In the genomic region with DNA sequence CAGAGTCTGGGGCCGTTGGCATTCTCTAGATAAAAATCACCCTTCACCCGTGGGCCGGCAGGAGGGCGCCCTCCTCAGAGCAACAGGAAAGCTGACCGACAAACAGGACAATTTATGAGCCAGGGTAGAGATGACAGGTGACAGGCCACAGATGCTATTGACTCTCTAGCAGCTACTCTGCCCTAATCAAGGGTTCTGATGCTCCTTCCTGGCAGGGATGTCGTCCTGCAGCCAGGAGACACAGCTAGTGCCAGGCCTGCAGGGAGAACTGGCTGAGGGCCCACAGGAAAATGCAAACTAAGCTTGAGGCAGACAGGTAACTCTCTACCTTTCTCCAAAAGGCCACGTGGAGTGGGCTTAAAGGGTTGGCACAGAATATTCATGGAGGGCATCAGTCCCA, we compare ENCODE assay signal across 8 mouse cellular contexts. TPM values are rescaled to one million over a fixed set of nuclear protein-coding genes. Genes with fewer than 3 reads are reported as not detected.
DNase-seq lines count a peak whose midpoint lies in the region; ATAC-seq and TF ChIP-seq lines count a peak whose summit lies in the region.

No protein-coding gene starts in this region.

- no peak for DNase-seq in lung, embryonic 14.5 days
- no peak for DNase-seq in lung, postnatal 25 days (ENCODE audit: low spot score)
- peak; percentile 67 for DNase-seq in cerebellum, adult 8-10 months
- no peak for DNase-seq in retina, postnatal 1 day
- DNase-seq in B cell, adult 2 months: no peak
- no peak for DNase-seq in spleen, postnatal 4 days (ENCODE audit: low spot score in 2 of 2)

- H3K27me3 ChIP-seq in lung, embryonic 14.5 days (ENCODE audit: insufficient read depth, low read length): peaks cover 14% of the 10 kb centered on the region; the same call in 1 of the 2 replicates
- peaks cover 24% of the 10 kb centered on the region for H3K27me3 ChIP-seq in hindbrain, embryonic 13.5 days
- H3K27me3 ChIP-seq in midbrain, embryonic 16.5 days (ENCODE audit: control insufficient read depth, insufficient read depth, low read depth, low read length): no peaks in the 10 kb centered on the region

- peaks cover 6% of the 10 kb centered on the region; the same call in 1 of the 2 replicates for H3K36me3 ChIP-seq in lung, embryonic 14.5 days (ENCODE audit: insufficient read depth)
- peaks cover 11% of the 10 kb centered on the region for H3K36me3 ChIP-seq in hindbrain, embryonic 13.5 days
- peaks cover 7% of the 10 kb centered on the region; the same call in 1 of the 2 replicates for H3K36me3 ChIP-seq in midbrain, embryonic 16.5 days (ENCODE audit: control insufficient read depth, insufficient read depth, low read length)

- no peaks in the 10 kb centered on the region for H3K9me3 ChIP-seq in lung, embryonic 14.5 days (ENCODE audit: low read depth, low read length)
- H3K9me3 ChIP-seq in hindbrain, embryonic 13.5 days: no peaks in the 10 kb centered on the region
- no peaks in the 10 kb centered on the region for H3K9me3 ChIP-seq in midbrain, embryonic 16.5 days (replicated peaks; ENCODE audit: control insufficient read depth, low read length, poor library complexity, severe bottlenecking)

- no peak overlapping the region for H3K27ac ChIP-seq in lung, embryonic 14.5 days (ENCODE audit: low read depth)
- H3K27ac ChIP-seq in hindbrain, embryonic 13.5 days: peak overlapping the region; percentile 90
- peak overlapping the region; percentile 91 for H3K27ac ChIP-seq in midbrain, embryonic 16.5 days (ENCODE audit: low read length)

- peaks cover 5% of the 10 kb centered on the region for H3K4me1 ChIP-seq in lung, embryonic 14.5 days (ENCODE audit: insufficient read depth)
- H3K4me1 ChIP-seq in hindbrain, embryonic 13.5 days (replicated peaks): peaks cover 69% of the 10 kb centered on the region
- peaks cover 42% of the 10 kb centered on the region for H3K4me1 ChIP-seq in midbrain, embryonic 16.5 days (ENCODE audit: control insufficient read depth, insufficient read depth, low read length)

- H3K9ac ChIP-seq in lung, embryonic 14.5 days: peak overlapping the region; percentile 69
- H3K9ac ChIP-seq in hindbrain, embryonic 13.5 days: peak overlapping the region; percentile 85
- H3K9ac ChIP-seq in midbrain, embryonic 16.5 days (ENCODE audit: low read depth, low read length): peak overlapping the region; percentile 83

- peak overlapping the region; percentile 71 for H3K4me3 ChIP-seq in lung, embryonic 14.5 days (ENCODE audit: low read depth, low read length)
- H3K4me3 ChIP-seq in hindbrain, embryonic 13.5 days: peak overlapping the region; percentile 62
- H3K4me3 ChIP-seq in midbrain, embryonic 16.5 days (ENCODE audit: low read depth, low read length): peak overlapping the region; percentile 75

- WGBS in lung, embryonic 14.5 days: 6% methylated on average over 7 of the region's 7 CpGs
- WGBS in hindbrain, embryonic 13.5 days: 27% methylated on average over 7 of the region's 7 CpGs
- WGBS in midbrain, embryonic 16.5 days: 31% methylated on average over 7 of the region's 7 CpGs

- no peak for ATAC-seq in lung, embryonic 14.5 days (ENCODE audit: insufficient read depth)
- no peak for ATAC-seq in hindbrain, embryonic 13.5 days (ENCODE audit: low FRiP score)
- peak; percentile 6; the same call in 1 of the 2 replicates for ATAC-seq in midbrain, embryonic 16.5 days

- 0 out of 2 replicates have a peak, but pooled peaks have one; percentile 5 for TF ChIP-seq CTCF in lung, embryonic 14.5 days (IDR thresholded peaks at IDR 0.05; ENCODE audit: low read depth)

- H3K4me2 ChIP-seq in lung, embryonic 14.5 days: peak overlapping the region; percentile 88
- peak overlapping the region; percentile 80 for H3K4me2 ChIP-seq in hindbrain, embryonic 13.5 days
- H3K4me2 ChIP-seq in midbrain, embryonic 16.5 days (ENCODE audit: low read length): peak overlapping the region; percentile 89

RNA-seq across cellular contexts. Expression of a gene that starts 5.0 kb away (rescaled TPM):
- polyA plus RNA-seq in lung, embryonic 14.5 days (2014; fragmentation: Nextera tagmentation; extraction: Ambion mirVana): 49.3 and 51.6 TPM in 2 replicates
- polyA plus RNA-seq in hindbrain, embryonic 13.5 days (2015; fragmentation: Nextera tagmentation; extraction: Ambion mirVana): 58.1 and 65.5 TPM in 2 replicates
- 63.8 and 70.6 TPM in 2 replicates for polyA plus RNA-seq in midbrain, embryonic 16.5 days (2015; fragmentation: Nextera tagmentation; extraction: Ambion mirVana)

RNA-seq across cellular contexts. Expression of a gene that starts 31.8 kb away (rescaled TPM):
- 0.93 and 1.2 TPM in 2 replicates for polyA plus RNA-seq in lung, embryonic 14.5 days (2014; fragmentation: Nextera tagmentation; extraction: Ambion mirVana)
- 4.7 and 4.8 TPM in 2 replicates for polyA plus RNA-seq in hindbrain, embryonic 13.5 days (2015; fragmentation: Nextera tagmentation; extraction: Ambion mirVana)
- polyA plus RNA-seq in midbrain, embryonic 16.5 days (2015; fragmentation: Nextera tagmentation; extraction: Ambion mirVana): 11.4 and 11.6 TPM in 2 replicates

RNA-seq across cellular contexts. Expression of a gene that starts 46.3 kb away (rescaled TPM):
- 50.9 and 55.1 TPM in 2 replicates for polyA plus RNA-seq in lung, embryonic 14.5 days (2014; fragmentation: Nextera tagmentation; extraction: Ambion mirVana)
- 41.2 and 41.5 TPM in 2 replicates for polyA plus RNA-seq in hindbrain, embryonic 13.5 days (2015; fragmentation: Nextera tagmentation; extraction: Ambion mirVana)
- 43.1 and 43.4 TPM in 2 replicates for polyA plus RNA-seq in midbrain, embryonic 16.5 days (2015; fragmentation: Nextera tagmentation; extraction: Ambion mirVana)
